Mouse (Mus musculus) forebrain, embryonic 14.5 days (tissue): ENCODE measurements around the gene Gxylt1. TPM values are rescaled to one million over a fixed set of nuclear protein-coding genes. Genes with fewer than 3 reads are reported as not detected.
"Not testable (repeated sequence)": the region's sequence is repeated elsewhere in the genome, so short reads cannot be mapped to it uniquely, and the experiment has no call there.

Experiments
- ATAC-seq: fragments of 200-750 bp; cut with Nextera tagmentation; 2 replicates; pipeline ENCODE4 v1.8.0; 2017; ENCODE audit warnings: mild to moderate bottlenecking, moderate library complexity
- DNase-seq: peaks from one replicate; pipeline ENCODE4 v3.0.0-alpha.2; 2015; ENCODE audit warnings: low spot score
- H3K27ac ChIP-seq: fragments of 300-500 bp; sonication (generic); 2 replicates; pipeline ENCODE4 v1.5.1; 2014; ENCODE audit warnings: low read depth, mild to moderate bottlenecking, control low read depth, low read length, moderate library complexity
- H3K27me3 ChIP-seq: fragments of 300-500 bp; sonication (generic); replicated peaks from 2 replicates; pipeline ENCODE4 v1.6.1; 2014; ENCODE audit warnings: low read length, control low read depth, mixed read lengths; ENCODE audit not compliant: control insufficient read depth, insufficient read depth
- H3K36me3 ChIP-seq: fragments of 300-500 bp; sonication (generic); 2 replicates; pipeline ENCODE4 v1.6.1; 2014; ENCODE audit warnings: low read length, control low read depth; ENCODE audit not compliant: control insufficient read depth, insufficient read depth
- H3K4me1 ChIP-seq: fragments of 300-500 bp; sonication (generic); 2 replicates; pipeline ENCODE4 v1.6.1; 2014; ENCODE audit warnings: antibody characterized with exemption, low read length, control low read depth; ENCODE audit not compliant: control insufficient read depth, insufficient read depth
- H3K4me2 ChIP-seq: fragments of 300-500 bp; sonication (generic); 2 replicates; pipeline ENCODE4 v1.6.1; 2014; ENCODE audit warnings: mild to moderate bottlenecking, control low read depth, low read length
- H3K4me3 ChIP-seq: fragments of 300-500 bp; sonication (generic); 2 replicates; pipeline ENCODE4 v1.5.1; 2014; ENCODE audit warnings: low read depth, low read length, control low read depth
- H3K9ac ChIP-seq: fragments of 300-500 bp; sonication (generic); 2 replicates; pipeline ENCODE4 v1.6.1; 2014; ENCODE audit warnings: mild to moderate bottlenecking, low read length, control low read depth, moderate library complexity
- H3K9me3 ChIP-seq: fragments of 300-500 bp; sonication (generic); replicated peaks from 2 replicates; pipeline ENCODE4 v1.6.1; 2016; ENCODE audit warnings: low read length, control low read depth, mixed read lengths; ENCODE audit not compliant: control insufficient read depth
- WGBS: fragments of 180-500 bp; shearing (Covaris S2); extraction: QIAGEN DNeasy Blood & Tissue Kit; methylation state at CpG from one replicate; pipeline ENCODE4 v1.1.7; 2014; 5-methylcytosine and 5-hydroxymethylcytosine counted together
- polyA plus RNA-seq: library from polyadenylated mRNA; unstranded; fragments of >200 nt; fragmentation: Nextera tagmentation; extraction: Ambion mirVana; gene quantifications from 2 replicates; pipeline ENCODE4 v1.2.1, GENCODE M21; 2014

The Gxylt1 gene
- 7.8 and 9.7 TPM in 2 replicates for polyA plus RNA-seq

DNA sequence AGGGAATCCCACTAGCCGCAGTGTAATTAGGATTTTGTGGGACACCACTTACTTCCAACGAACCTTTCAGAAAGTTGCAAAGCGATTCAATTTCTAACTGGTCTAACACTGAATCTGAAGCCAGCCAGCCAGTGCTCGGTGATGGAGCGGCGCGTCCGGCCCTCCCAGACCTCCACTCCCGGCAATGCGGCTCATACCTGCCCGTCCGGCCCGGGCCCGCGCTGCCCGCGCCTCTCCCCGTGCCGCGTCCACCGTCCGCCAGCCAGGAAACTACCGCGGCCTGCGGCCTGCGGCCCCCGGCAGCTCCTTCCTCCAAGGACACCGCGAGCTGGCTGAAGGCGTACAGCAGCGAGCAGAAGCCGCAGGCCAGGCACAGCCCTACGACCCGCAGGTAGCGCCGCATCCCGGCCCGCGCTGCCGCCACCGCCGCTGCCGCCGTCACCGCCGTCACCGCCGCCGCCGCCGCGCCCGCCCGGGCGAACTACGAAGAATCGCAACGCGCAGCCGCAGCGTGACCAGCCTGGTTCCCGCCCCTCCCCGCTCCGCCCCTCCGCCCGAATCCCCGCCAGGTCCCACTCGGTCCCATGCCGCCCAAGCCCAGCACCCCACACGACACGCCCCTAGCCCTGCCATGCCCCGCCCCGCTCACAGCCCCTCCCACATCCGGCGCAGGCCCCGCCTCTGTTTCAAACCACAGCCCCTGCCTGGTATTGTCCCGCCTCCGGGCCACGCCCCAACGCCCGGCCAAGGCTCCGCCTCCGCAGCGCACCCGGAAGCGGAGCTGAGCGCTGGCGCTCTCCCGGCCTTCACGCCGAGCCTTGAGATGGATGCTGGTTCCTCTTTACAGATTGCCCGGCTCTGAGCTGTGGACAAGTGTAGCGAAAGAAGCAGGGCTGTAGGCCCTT, at the start of gene Gxylt1:
TSS of gene Gxylt1 (minus strand) at position 501 of the 905 bp plus-strand sequence.
- H3K27me3 ChIP-seq = no peaks in the 10 kb centered on the region
- H3K27ac ChIP-seq = peak within 1 kb of the TSS; percentile 88
- H3K9ac ChIP-seq = peak within 1 kb of the TSS; percentile 77
- H3K4me1 ChIP-seq = peaks cover 18% of the 10 kb centered on the region
- DNase-seq (peak; percentile 97), ATAC-seq (peak; percentile 98)
- H3K4me2 ChIP-seq = peak within 1 kb of the TSS; percentile 89
- no peaks in the 10 kb centered on the region for H3K9me3 ChIP-seq
- H3K36me3 ChIP-seq = peaks cover 3% of the 10 kb centered on the region; the same call in 1 of the 2 replicates
- under 1% methylated on average over 76 of the region's 93 CpGs for WGBS
- H3K4me3 ChIP-seq = peak within 1 kb of the TSS; percentile 69

DNA sequence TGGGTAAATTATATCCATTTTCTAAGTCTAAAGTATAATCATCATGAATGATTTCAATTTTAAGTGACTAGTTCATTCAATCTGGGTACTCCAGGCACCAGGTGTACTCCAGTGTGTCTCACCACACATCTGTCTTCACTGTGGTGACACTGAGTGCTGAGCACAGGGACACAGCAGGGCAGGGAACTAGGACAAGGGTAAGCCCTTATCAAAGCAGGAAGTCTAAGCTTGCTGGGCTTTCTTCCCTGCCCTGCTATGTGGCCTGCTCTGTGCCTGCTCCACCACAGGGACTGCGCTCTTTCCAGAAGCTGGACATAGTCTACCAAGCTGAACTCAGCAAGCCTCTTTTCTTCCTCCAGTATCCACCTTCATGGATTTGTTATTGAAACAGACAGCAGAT, 43.8 kb upstream of the Gxylt1 start:
- no peaks in the 10 kb centered on the region for H3K27me3 ChIP-seq
- H3K36me3 ChIP-seq = no peaks in the 10 kb centered on the region
- DNase-seq (no peak), ATAC-seq (no peak)
- no peak overlapping the region for H3K9ac ChIP-seq
- no peak overlapping the region for H3K4me3 ChIP-seq
- no peak overlapping the region for H3K4me2 ChIP-seq
- H3K4me1 ChIP-seq = no peaks in the 10 kb centered on the region
- WGBS = 96% methylated on average over 1 of the region's 1 CpGs
- no peak overlapping the region for H3K27ac ChIP-seq
- no peaks in the 10 kb centered on the region for H3K9me3 ChIP-seq

DNA sequence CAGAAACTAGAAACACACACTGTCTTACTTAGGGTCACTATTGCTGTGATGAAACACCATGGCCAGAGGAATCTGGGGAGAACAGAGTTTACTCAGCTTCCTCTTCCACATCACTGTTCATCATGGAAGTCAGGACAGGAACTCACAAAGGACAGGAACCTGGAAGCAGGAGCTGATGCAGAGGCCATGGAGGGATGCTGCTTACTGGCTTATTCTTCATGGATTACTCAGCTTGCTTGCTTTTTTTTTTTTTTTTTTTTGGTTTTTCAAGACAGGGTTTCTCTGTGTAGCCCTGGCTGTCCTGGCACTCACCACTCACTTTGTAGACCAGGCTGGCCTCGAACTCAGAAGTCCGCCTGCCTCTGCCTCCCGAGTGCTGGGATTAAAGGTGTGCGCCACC, 35.3 kb upstream of the Gxylt1 start:
- not testable (repeated sequence) for H3K27ac ChIP-seq, H3K4me1 ChIP-seq, H3K9ac ChIP-seq, DNase-seq, H3K9me3 ChIP-seq, ATAC-seq, H3K4me2 ChIP-seq, H3K36me3 ChIP-seq, H3K27me3 ChIP-seq, H3K4me3 ChIP-seq
- WGBS = 95% methylated on average over 4 of the region's 4 CpGs

DNA sequence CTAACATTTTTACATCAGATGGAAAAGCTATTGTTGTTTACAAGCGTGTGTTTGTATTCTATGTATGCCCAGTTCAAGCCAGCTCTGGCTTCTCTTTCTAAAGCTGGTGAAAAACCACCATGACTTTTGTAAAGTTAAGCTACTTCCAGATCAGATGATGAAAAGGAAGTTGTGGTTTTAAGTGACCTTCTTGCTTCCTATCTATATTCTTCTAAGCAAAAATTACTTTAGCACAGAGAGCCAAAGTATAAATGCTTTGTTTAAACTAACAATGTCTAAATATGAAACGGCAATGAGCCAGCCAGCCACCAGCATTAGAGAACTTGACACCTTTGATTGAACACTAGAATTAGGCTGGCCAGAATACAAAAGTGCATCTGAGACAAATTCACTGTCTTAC, 23.2 kb upstream of the Gxylt1 start:
- Histone ChIP-seq H3K27ac (no peak overlapping the region), H3K36me3 (no peaks in the 10 kb centered on the region), H3K4me1 (no peaks in the 10 kb centered on the region), H3K9ac (no peak overlapping the region), H3K9me3 (no peaks in the 10 kb centered on the region), H3K27me3 (no peaks in the 10 kb centered on the region), H3K4me3 (no peak overlapping the region), H3K4me2 (no peak overlapping the region)
- WGBS = 83% methylated on average over 2 of the region's 2 CpGs
- no peak for DNase-seq
- no peak for ATAC-seq

DNA sequence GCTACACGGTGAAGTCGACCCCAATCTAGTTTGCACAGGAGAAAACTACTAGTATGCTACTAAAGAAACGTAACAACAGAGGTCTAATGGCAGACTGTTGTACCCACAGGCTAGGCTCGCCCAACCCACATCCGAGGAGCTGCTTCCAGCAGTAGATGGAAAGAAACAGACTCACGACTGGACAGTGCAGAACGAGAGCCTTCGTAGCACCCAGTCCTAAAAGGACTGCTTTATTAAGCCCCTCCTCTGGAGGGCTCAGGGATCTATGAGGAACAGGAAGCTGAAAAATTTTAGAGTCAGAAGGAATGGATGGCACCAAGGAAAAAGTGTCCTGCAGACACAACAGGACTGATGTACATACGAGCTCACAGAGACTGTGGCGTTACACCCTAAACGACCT, 19.5 kb upstream of the Gxylt1 start:
- no peaks in the 10 kb centered on the region for H3K9me3 ChIP-seq
- no peak overlapping the region for H3K9ac ChIP-seq
- no peaks in the 10 kb centered on the region for H3K4me1 ChIP-seq
- H3K36me3 ChIP-seq = no peaks in the 10 kb centered on the region
- no peak overlapping the region for H3K4me3 ChIP-seq
- no peak for ATAC-seq
- WGBS = 88% methylated on average over 11 of the region's 11 CpGs
- no peak for DNase-seq
- H3K27ac ChIP-seq = no peak overlapping the region
- no peaks in the 10 kb centered on the region for H3K27me3 ChIP-seq
- H3K4me2 ChIP-seq = no peak overlapping the region

DNA sequence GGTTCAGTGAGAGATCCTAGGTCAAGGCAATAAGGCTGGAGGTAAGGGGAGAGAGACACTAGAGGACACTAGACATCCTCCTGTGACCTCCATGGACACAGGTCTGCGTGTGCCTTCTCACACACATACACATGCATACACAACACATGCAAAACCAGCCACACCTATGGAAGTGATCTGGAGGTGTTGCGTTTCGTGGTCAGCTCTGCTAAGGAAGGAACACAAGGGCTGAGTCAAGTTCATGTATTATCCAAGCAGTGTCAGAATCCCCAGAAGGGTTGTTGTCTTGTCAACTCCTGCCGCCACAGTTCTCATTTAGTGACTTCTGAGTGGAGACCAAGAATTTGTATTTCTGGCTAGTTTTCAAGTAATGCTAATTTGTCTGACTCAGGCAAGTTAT, 13.3 kb upstream of the Gxylt1 start:
- H3K9ac ChIP-seq = no peak overlapping the region
- H3K27me3 ChIP-seq = no peaks in the 10 kb centered on the region
- H3K4me2 ChIP-seq = no peak overlapping the region
- no peak overlapping the region for H3K27ac ChIP-seq
- no peak for ATAC-seq
- no peaks in the 10 kb centered on the region for H3K4me1 ChIP-seq
- no peaks in the 10 kb centered on the region for H3K9me3 ChIP-seq
- H3K4me3 ChIP-seq = no peak overlapping the region
- no peak for DNase-seq
- H3K36me3 ChIP-seq = peaks cover 16% of the 10 kb centered on the region; the same call in 1 of the 2 replicates
- 96% methylated on average over 4 of the region's 4 CpGs for WGBS

DNA sequence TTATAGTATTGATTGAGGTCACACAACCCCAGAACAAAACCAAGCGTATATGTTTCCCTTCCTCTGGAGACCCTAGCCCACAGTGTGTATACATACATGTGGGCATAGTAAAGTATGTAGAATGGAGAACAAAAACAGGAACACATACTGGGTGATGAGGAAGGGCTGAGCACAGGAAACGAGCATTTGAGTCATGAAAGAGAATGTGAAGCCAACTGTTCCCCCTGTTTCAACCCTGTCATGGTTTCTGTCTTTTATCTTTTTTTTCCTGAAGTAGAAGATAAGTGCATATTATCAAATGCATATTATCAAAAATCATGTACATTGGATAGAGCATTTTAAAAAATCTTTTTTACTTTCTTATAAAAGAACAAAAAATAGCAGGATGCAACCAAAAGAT, 12.6 kb upstream of the Gxylt1 start:
- ATAC-seq = no peak
- 69% methylated on average over 2 of the region's 2 CpGs for WGBS

DNA sequence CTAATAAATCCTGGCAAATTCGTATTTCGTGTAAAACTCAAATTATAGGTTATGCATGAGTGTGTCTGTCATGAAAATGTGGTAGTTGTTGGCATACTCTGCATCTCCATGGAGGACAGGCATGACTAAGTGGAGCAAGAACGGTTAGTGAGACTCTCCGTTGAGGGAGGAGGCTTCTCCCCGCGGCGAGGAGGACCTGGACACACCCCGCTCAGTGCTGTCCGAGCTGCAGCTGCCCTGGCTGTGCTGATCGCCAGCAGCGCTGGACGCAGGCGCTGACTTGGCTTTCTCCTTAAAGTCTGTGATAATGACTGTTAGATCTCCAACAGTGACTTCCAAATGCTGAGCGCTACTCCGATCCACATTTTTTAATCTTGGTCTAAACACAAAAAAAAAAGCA, 10.3 kb upstream of the Gxylt1 start:
- no peaks in the 10 kb centered on the region for H3K4me1 ChIP-seq
- H3K9ac ChIP-seq = no peak overlapping the region
- H3K27ac ChIP-seq = no peak overlapping the region
- peaks cover 24% of the 10 kb centered on the region; the same call in 1 of the 2 replicates for H3K36me3 ChIP-seq
- no peak overlapping the region for H3K4me2 ChIP-seq
- 85% methylated on average over 15 of the region's 15 CpGs for WGBS
- no peaks in the 10 kb centered on the region for H3K27me3 ChIP-seq
- H3K4me3 ChIP-seq = no peak overlapping the region
- ATAC-seq = no peak
- no peak for DNase-seq
- no peaks in the 10 kb centered on the region for H3K9me3 ChIP-seq

More for the DNA sequence above, 12.6 kb upstream of the Gxylt1 start:
- peaks cover 16% of the 10 kb centered on the region; the same call in 1 of the 2 replicates for H3K36me3 ChIP-seq
- no peaks in the 10 kb centered on the region for H3K4me1 ChIP-seq
- DNase-seq = no peak
- no peaks in the 10 kb centered on the region for H3K9me3 ChIP-seq
- no peak overlapping the region for H3K4me3 ChIP-seq
- H3K27ac ChIP-seq = no peak overlapping the region
- H3K9ac ChIP-seq = no peak overlapping the region
- H3K27me3 ChIP-seq = no peaks in the 10 kb centered on the region
- H3K4me2 ChIP-seq = no peak overlapping the region

DNA sequence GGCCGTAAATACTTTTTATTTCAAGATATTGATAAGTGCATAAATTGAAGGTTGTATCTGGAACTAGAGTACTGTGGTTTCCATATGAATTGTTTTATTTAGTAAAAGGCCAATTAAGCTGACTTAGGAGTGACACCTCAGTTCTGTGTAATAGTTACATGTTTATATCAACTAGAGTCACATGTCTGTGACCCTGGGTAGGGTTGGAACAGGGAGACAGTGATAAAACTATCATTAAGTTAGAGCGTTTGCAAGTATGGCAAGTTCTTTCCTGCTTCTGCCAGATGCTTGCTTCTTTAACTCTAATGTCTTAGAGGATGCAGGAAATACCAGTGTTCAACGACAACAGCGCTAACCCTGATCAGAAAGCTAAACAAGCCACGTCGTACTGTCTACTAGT, 9.3 kb upstream of the Gxylt1 start:
- Histone ChIP-seq H3K4me3 (no peak overlapping the region), H3K4me1 (no peaks in the 10 kb centered on the region), H3K9me3 (no peaks in the 10 kb centered on the region), H3K9ac (no peak overlapping the region), H3K36me3 (peaks cover 28% of the 10 kb centered on the region; the same call in 1 of the 2 replicates), H3K27ac (no peak overlapping the region), H3K4me2 (no peak overlapping the region), H3K27me3 (no peaks in the 10 kb centered on the region)
- no peak for DNase-seq
- WGBS = 92% methylated on average over 6 of the region's 6 CpGs
- ATAC-seq = no peak
